Mouse (Mus musculus) liver, embryonic 14.5 days (tissue): Measurements from ENCODE around the gene Atrnl1.

Source experiments
- CTCF ChIP-seq: IDR thresholded peaks from 2 replicates; pipeline ENCODE4 v1.5.1; 2016; ENCODE audit warnings: antibody characterized with exemption, low read depth, control low read depth
- EP300 ChIP-seq: IDR thresholded peaks from 2 replicates; pipeline ENCODE4 v1.6.1; 2016; ENCODE audit warnings: antibody characterized with exemption, low read depth

GRCm38 (mm10) chr19:57881927-57882326 is 271.1 kb downstream of the Atrnl1 start:
- TF ChIP-seq CTCF (no peak), EP300 (no peak)
